Mouse (Mus musculus) lung, adult 2 months (tissue): Measurements from ENCODE around the gene Bcl2l14.

Experiments used
- CTCF ChIP-seq: fragments of 200-500 bp; IDR thresholded peaks from 2 replicates; pipeline ENCODE4 v1.5.1; 2011; ENCODE audit warnings: mild to moderate bottlenecking, low read length, control low read depth; ENCODE audit not compliant: insufficient read depth
- POLR2A ChIP-seq: fragments of 200-500 bp; IDR thresholded peaks from 2 replicates; pipeline ENCODE4 v1.6.1; 2011; ENCODE audit warnings: low read depth, mild to moderate bottlenecking, control low read depth, low read length, borderline replicate concordance; ENCODE audit errors: extremely low read depth

DNA sequence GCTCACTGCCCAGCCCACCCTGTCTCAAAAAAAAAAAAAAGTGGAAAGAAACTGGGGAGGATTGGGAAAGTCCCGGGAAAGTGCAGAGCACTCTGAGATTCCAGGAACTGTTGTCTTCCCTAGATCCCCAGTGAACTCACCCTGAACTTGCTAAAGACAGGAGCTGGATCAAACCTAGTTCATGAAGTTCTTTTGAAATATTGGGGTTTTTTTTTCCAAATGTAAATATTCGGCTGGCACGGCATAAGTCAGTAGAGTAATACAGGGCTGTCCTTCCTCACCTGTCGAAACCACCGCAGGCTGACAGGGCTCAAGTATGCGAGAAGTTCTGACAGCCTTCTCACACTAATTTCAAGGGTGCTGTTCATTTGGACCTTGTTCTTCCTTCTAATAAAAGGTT is 38.5 kb upstream of the Bcl2l14 start:
- TF ChIP-seq POLR2A (no peak), CTCF (no peak)
